Mouse (Mus musculus) liver, adult (tissue): ENCODE results near the gene Mrm3.

Source experiments
- GATA4 ChIP-seq: IDR thresholded peaks from 2 replicates; pipeline ENCODE4 v1.6.1; 2014; ENCODE audit warnings: mild to moderate bottlenecking, low read length; ENCODE audit not compliant: insufficient replicate concordance

Mrm3 gene

DNA sequence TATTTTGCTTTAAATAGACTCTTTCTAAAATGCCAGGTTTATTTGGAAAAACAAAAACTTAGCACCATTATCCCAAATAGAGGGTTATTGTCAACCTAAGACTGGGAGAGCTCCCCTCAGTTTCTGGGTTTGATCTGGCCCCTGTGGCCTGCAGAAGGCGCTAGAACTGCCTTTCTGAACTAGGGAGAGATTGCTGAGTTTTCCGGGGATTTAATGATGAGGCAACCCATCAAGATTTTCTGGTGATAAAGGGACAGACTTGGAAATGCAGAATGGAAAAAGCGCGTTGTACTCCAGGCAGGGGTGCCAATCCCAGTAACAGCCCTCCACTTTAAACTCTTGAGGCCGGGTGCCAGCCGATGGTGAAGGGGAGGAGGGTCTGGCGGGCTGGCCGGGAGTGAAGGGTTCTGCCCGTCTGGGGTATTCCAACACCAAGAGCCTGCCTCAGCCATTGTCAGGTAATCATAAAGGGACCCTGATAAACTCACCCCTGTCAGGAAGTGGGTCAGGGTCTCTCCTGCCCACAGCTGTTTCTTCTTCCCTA, 55.0 kb downstream of the Mrm3 start:
- no peak for TF ChIP-seq GATA4
